Mouse (Mus musculus) embryonic fibroblast, embryonic 13.5 days (primary cell): ENCODE measurements at regions not wholly inside any gene's neighbourhood (a gene's known extent, or its start where the extent isn't known, plus 50 kb on each side); places are given as distances from the start of the nearest gene placed in this dataset.

Experiments used
- CTCF ChIP-seq: IDR thresholded peaks from 2 replicates; pipeline ENCODE4 v1.5.1; 2011; ENCODE audit warnings: mild to moderate bottlenecking, control low read depth, low read length, moderate library complexity, borderline replicate concordance; ENCODE audit not compliant: insufficient read depth
- POLR2A ChIP-seq: IDR thresholded peaks from 2 replicates; pipeline ENCODE4 v1.6.1; 2011; ENCODE audit warnings: low read depth, mild to moderate bottlenecking, control low read depth, low read length, moderate library complexity

- TF ChIP-seq CTCF (no peak), POLR2A (no peak)
These were observed 233.1 kb downstream of the H2al1j start for GRCm38 (mm10) chrX:11560550-11561276.
